Mouse (Mus musculus): ENCODE measurements around the gene Popdc2.

Popdc2 gene

GRCm38 (mm10) chr16:38374379-38375140 lies 12.6 kb downstream of the Popdc2 start:
- in situ Hi-C loops (cut with MboI; ENCODE audit: low sequenced_read_pairs): no loop called here

DNA sequence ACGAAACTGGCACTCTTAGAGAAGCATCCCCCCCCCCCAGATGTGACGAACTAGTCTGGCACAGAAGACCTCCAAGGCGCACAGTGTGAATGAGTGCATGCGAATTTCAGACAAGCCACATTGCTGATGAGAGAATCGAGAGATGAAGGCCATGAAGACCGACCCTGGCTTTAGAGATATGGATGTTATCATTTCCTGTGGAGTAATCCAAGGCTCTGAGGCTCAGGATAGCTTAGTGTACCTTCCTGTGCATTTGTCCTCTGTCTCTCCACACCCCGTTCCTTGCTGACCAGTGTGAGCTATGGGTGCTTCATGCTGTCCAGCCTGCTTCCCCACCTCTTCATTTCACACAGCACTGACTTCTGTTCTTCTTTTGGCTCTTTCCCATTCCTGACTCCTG lies 13.2 kb downstream of the Popdc2 start:
- in situ Hi-C loops (cut with MboI; ENCODE audit: low sequenced_read_pairs): no loop called here

DNA sequence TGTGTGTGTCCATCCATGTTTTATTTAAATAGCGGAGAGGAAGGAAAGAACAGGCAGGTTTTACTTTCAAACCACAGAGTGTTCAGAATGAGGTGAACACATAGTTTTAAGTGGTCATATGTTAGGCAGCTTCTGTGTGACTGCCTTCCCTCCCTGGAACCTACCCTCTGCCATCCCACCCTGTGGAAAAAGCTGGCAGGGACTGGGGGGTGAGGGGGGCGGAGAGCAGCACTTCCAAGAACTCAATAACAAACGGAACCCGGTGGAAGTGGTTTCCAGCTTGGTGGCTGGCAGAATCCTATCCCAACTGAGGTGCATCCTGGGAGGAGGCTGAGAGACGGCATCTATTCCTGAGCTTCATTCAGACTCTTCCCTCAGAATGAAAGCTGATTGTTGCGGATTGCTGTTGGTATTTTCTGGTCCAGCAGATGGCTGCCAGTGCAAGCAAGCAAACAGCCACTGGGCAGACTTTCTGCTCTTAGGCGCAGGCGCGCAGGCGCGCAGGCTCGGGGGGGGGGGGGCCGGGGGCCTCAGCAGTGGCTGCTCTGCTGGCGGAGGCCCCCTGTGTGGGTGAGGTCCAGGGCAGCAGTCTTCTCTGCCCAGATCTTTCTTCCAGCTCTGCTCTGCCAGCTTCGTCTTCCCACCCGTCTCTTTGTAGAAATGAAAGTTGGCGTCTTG lies 14.3 kb downstream of the Popdc2 start:
- in situ Hi-C loops (cut with MboI; ENCODE audit: low sequenced_read_pairs): no loop called here

GRCm38 (mm10) chr16:38376841-38377249 lies 14.8 kb downstream of the Popdc2 start:
- in situ Hi-C loops (cut with MboI; ENCODE audit: low sequenced_read_pairs): no loop called here

GRCm38 (mm10) chr16:38377546-38377945 lies 15.5 kb downstream of the Popdc2 start:
- in situ Hi-C loops (cut with MboI; ENCODE audit: low sequenced_read_pairs): no loop called here

GRCm38 (mm10) chr16:38378591-38378990 lies 16.6 kb downstream of the Popdc2 start:
- in situ Hi-C loops (cut with MboI; ENCODE audit: low sequenced_read_pairs): no loop called here

DNA sequence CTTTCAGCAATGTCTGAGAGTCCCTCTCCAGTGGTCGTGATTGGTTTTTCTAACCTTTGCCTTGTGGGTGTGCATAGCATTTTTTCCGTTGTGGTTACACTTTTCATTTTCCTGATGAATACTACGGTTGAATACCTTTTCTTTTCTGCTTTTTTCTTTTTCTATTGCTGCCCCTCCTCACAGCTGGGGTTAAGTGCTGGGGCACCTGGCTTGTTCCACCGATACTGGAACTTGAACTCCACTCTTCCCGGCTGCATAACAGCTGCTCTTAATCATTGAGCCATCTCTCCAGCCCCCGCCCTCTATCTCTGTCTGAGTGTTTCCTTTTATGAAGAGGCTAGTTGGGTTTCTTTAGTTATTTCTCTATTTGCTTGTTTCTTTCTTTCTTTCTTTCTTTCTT lies 17.1 kb downstream of the Popdc2 start:
- in situ Hi-C loops (cut with MboI; ENCODE audit: low sequenced_read_pairs): no loop called here

- in situ Hi-C loops (cut with MboI; ENCODE audit: low sequenced_read_pairs): no loop called here
Measured at GRCm38 (mm10) chr16:38379493-38379892, 17.5 kb downstream of the Popdc2 start.

- in situ Hi-C loops (cut with MboI; ENCODE audit: low sequenced_read_pairs): no loop called here
Measured at GRCm38 (mm10) chr16:38379926-38380325, 17.9 kb downstream of the Popdc2 start.

GRCm38 (mm10) chr16:38383683-38384082 lies 21.7 kb downstream of the Popdc2 start:
- in situ Hi-C loops (cut with MboI; ENCODE audit: low sequenced_read_pairs): no loop called here

GRCm38 (mm10) chr16:38385184-38385634 lies 23.2 kb downstream of the Popdc2 start:
- in situ Hi-C loops (cut with MboI; ENCODE audit: low sequenced_read_pairs): no loop called here

DNA sequence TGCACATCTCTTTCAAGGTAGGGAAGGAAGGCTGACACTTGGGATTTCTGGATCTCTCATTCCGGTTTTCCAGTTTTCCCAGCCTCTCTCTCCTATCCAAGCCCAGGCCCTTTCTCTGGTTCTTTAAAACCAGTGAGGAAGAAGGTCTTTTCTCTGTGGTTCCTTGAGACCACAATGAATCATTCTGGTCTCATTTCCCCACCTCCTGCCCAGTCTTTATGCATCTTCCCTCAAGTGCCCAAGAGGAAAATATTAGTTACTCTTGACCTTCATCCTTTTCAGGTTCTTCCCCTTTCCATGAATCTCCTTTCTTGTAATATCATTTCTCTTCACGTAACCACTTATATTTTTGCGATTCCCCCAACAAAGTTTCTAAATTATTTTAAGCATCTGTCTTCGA lies 23.7 kb downstream of the Popdc2 start:
- in situ Hi-C loops (cut with MboI; ENCODE audit: low sequenced_read_pairs): no loop called here

GRCm38 (mm10) chr16:38387389-38387788 lies 25.4 kb downstream of the Popdc2 start:
- in situ Hi-C loops (cut with MboI; ENCODE audit: low sequenced_read_pairs): no loop called here

GRCm38 (mm10) chr16:38388757-38389156 lies 26.7 kb downstream of the Popdc2 start:
- in situ Hi-C loops (cut with MboI; ENCODE audit: low sequenced_read_pairs): no loop called here

- in situ Hi-C loops (cut with MboI; ENCODE audit: low sequenced_read_pairs): no loop called here
Measured at GRCm38 (mm10) chr16:38389284-38389893, 27.4 kb downstream of the Popdc2 start.

GRCm38 (mm10) chr16:38390322-38390721 lies 28.3 kb downstream of the Popdc2 start:
- in situ Hi-C loops (cut with MboI; ENCODE audit: low sequenced_read_pairs): no loop called here

DNA sequence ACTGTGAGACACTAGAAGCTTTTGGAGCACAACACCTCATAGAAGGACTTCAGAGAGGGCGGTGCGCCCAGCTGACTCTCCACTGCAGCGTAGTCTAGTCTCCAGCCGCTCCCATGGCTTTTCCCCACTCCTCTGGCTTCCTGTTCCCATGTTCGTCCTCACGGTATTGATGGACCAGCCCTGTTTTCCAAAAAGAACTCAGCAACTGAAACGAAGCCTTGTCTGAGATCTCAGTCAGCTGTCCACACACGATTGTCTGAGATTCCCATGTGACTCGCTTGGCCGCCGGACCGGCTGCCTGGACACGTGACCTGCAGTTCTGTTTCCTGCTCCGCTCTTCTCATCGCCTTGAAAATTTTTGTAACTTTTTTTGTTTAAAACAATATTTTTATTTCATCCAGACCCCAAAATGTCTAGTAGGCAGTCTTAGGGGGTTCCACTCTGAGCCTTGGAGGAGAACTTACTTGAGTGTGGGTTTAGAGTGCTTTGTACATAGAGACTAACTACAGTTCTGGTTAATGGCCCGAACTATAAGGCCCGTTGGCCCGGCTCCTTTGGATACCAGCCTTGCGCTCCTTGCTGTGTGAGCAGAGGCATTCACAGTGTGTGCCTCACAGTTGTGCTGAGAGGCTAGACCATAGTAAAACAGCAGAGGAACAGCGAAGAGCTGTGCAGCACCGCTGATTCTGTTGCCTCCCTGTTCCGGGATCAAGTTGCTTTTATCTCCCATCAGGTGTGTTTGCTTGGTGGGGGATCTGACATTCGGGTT lies 30.3 kb downstream of the Popdc2 start:
- in situ Hi-C loops (cut with MboI; ENCODE audit: low sequenced_read_pairs): no loop called here

DNA sequence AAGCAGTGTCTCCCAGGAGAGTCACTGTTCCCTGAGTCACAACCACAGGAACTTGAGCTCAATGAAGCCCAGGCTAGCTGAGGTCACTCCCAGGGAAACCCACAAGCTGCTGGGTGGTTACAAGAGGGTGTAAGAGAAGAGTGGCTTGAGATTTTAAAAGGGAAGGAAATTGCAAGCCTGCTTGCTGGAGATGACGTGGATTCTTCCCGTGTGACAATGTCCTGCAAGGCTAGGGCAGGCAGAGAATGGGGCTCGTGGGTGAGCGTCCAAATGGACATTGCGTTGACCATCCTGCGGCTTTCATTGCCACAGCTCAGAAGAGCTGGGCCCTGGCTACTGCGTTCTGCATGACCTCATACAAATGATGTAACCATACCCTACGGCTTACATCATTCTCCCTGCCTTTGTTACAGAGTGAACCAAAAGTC lies 32.2 kb downstream of the Popdc2 start:
- in situ Hi-C loops (cut with MboI; ENCODE audit: low sequenced_read_pairs): no loop called here

DNA sequence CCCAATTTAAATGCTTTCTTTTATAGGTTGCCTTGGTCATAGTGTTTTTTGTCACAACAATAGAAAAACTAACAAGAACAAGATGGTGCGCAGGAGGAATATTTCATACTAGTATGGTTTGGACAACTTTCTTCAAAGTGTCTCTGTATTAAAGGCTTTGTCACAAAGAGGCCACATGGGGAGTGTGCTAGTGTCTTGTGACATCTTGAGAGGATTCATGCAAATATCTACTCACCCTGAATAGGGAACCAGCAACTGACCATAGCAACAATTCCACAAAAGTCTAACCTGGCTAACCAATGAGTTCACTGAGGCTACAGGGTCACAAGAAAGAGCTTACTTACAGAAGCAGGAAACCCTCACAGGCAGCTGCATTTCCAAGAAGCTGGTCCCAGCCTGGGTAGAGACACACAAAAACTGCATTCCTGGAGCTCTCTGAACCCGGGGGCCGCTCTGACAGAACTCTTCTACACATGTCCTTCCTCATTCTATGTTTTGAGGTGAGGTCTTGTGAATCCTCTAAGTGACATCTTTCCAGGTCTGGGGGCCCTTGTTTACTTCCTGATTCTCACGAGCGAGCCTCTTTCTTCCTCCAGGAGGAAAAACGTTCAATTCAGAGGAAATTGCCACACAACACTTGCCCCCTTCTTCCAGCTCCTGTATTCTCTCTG lies 33.2 kb downstream of the Popdc2 start:
- in situ Hi-C loops (cut with MboI; ENCODE audit: low sequenced_read_pairs): no loop called here

GRCm38 (mm10) chr16:38396155-38396554 lies 34.1 kb downstream of the Popdc2 start:
- in situ Hi-C loops (cut with MboI; ENCODE audit: low sequenced_read_pairs): no loop called here

- in situ Hi-C loops (cut with MboI; ENCODE audit: low sequenced_read_pairs): no loop called here
Measured at GRCm38 (mm10) chr16:38398266-38398665, 36.3 kb downstream of the Popdc2 start.
